Mouse (Mus musculus) cerebellum, adult 11 months (tissue): Measurements from ENCODE around the gene Ppil4.
A peak's percentile ranks its signal among the peaks of the same experiment; 100 is the strongest.
"Not testable (repeated sequence)": the region's sequence is repeated elsewhere in the genome, so short reads cannot be mapped to it uniquely, and the experiment has no call there.

Experiments used
- DNase-seq: peaks from one replicate; pipeline ENCODE4 v3.0.0; 2022

Gene Ppil4

DNA sequence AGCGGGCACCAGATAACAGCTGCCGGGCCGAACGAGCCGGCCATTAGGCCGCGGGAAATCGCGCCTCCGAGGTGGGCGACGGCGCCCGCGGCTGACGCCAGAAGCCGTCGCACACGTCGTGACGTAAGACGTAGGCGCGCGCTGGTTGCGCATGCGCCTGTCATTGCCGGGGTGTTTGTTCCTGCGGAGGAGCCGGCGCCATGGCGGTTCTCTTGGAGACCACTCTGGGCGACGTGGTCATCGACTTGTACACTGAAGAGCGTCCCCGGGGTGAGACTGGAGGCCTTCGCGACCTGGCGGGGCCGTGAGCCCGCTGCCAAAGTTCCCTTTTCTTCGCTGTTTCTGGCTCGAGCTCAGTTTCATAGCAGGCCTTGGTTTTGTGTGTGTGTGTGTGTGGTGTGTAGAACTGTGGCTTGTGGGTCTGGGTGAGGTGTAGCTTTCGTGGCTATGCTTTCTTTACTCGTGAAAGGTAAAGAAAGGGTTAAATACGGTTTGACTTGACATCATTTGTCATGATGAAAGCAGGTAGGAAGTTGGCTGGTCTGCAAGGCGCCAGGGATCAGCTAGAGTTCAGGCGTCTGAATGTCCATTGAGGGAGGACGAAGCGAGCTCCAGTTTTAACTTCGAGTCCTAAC is at the start of gene Ppil4, which contains the start of gene Ginm1:
Gene Ppil4 (plus strand): TSS at position 141 of the 635 bp plus-strand sequence.
Gene Ginm1 (minus strand): TSS at position 74 of the 635 bp plus-strand sequence.
- peak; percentile 88 for DNase-seq

DNA sequence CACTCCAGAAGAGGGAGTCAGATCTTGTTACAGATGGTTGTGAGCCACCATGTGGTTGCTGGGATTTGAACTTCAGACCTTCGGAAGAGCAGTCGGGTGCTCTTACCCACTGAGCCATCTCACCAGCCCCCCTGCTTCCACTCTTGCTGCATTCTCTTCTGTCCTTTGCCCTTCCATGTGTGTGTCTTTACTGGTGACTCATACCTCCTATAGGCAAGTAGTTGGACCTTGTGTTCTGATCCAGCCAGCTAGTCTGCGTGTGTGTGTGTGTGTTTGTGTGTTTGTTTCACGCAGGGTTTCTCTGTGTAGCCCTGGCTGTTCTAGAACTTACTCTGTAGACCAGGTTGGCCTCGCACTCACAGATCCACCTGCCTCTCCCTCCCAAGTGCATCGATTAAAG is 47.2 kb upstream of the Ppil4 start:
- not testable (repeated sequence) for DNase-seq

DNA sequence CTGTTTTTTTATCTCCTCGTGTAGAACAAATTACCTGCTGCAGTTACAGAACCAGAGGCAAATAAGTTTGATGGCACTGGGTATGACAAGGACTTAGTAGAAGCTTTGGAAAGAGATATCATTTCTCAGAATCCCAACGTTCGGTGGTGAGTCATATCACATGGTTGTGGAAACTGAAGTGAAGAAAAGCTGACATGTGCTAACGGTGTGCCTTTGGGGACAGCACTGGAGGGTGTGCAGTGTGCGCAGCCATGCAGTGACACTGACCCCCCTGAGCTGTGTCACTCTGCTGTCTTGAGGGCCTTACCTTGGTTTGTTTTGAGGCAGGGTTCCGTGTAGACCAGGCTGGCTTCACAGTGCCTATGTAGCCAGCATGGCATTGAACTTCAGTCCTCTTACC is 43.9 kb upstream of the Ppil4 start:
- no peak for DNase-seq

DNA sequence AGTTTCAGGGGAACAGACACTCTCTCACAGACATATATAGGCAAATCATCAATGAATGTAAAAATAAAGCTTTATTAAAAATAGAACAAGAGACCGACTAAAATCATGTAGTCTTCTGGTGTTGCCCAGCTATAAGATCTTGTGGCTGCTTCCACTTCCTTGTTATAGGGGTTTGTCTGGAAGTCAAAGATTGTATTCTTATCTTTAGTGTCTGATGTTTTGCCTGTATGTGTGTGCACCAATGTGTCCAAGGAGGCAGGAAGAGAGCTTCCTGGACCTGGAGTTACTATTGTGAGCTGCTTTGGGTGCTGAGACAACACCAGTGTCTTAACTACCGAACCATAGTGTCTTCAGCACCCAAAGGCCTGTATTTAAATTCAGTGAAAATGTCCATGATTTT is 35.1 kb upstream of the Ppil4 start:
- no peak for DNase-seq

DNA sequence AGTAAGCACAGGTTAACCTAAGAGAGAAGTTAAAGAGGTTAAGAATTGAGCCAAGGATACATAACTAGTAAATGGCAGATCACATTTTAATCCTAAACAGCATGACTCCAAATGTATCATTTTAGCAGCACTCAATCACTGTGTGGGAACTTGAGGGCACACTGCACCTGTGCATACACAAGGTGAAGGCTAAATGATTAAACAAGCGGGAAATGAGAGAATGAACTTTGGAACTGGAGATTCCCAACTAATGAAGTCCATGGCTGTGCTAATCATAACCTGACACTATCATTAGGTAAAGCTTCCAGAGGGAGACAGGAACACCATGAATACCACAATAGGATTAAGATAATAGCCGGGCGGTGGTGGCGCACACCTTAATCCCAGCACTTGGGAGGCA is 20.3 kb upstream of the Ppil4 start:
- DNase-seq: no peak

DNA sequence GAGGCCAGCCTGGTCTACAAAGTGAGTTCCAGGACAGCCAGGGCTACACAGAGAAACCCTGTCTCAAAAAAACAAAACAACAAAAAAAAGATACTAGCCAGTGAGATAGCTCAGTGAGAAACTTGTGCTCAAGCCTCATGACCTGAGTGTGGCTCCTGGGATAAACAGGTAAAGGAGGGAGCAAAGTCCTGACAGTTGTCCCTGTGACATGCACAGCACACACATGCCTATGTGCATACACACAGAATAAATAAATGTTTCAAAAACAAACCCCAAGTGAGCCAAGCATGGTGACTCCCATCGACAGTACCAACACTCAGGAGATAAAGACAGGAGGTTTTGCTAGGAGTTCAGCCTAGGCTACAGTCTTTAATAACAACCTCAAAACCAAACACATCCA is 19.9 kb upstream of the Ppil4 start:
- no peak for DNase-seq

DNA sequence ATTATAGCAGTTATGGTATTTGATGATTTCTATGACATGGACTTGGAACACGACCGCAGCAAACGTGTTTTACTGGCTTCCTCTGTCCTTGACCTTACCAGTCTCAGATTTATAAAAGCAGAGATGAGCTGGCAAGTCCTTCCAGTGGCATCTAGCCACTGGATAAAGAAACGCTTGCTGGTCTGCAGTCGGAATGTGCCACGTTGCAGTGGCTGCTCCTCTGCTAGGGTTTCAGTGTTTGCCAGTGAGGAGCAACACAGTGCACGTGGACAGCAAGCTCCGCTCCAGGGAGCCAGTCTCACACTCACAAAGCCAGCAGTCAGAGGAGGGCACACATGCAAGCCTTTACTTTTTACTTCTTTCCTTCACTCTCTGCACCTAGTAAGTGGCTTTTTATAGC is 17.3 kb upstream of the Ppil4 start:
- no peak for DNase-seq

DNA sequence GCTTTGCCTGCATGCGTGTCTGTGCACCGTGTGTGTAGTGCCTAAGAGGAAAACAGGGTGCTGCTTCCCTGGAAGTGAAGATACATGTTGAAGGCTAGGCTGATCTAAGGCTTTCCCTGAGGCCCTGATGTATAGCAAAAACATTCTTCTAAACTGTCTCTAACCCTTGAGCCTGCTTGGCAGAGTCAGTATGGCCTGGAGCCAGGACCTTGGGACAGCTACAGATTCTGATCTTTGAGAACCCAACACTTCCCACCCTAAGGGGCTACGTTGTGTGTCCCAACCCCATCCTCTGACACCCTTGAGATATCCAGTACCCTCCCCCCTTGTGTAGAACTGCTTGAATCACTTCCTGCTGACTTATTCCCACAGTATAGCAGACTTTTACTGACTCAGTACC is 14.3 kb upstream of the Ppil4 start:
- DNase-seq: no peak

DNA sequence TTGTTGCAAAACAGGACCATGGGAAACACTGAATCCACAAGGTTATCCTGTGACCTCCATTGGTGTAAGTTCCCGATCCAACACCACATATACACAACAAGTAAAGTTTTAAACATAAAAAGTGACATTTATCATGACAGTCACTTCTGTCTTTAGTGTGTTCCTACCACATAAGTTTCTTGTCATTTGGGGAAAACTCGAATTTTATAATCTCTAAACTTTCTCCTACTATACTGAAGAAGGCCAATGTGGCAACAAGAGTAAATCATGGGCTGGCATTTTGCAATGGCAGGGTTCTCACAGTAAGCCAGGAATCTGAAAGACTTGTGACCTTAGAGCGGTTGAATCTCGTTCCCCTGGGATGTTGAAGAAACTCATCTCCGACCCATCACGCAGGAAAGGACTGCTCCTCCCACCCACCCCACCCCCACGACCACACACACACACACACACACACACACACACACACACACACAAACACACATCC is 12.9 kb upstream of the Ppil4 start:
- no peak for DNase-seq

DNA sequence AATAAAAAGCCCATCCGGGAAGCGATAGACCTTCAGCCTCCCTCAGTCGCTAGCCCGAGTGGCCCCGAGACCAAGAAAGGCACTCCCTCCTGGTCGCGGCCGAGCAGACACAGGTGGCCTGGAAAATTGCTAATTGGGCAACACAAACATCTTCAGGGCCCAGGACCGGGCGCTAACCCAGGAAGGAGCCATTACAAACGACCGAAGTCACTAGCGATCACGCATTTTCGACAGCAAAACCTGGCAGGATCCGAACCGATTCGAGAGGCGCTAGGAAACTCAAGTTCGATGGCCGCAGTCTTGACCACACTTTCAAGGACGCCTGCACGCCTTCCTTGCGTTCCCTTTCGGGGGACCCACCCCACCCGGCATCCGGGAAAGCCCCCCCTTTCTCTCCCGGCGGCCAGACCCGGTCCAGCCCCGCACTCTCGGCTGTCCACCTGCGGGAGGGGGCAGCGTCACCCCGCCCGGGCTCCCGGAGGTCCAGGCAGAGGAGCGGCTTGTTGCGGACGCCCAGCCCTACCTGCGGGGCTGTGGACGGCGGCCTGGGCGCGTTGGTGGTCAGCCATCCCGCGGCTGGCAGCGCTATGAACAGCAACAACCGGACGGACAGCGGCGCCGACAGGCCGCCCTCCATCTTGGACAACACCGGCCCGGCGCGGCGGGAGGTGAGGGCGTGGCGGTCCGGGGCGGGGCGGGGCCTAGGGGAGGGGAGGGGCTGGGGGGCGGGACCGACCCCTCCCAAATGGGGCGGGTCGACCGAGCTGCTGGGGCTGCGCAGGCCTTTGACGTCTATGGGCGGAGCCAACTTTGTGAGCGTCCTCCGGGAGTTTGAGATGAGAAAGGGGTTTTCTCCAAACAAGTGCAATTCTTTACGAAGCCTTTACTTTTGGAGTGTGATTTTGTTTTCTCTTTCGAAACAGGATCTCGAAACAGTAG is 12.2 kb upstream of the Ppil4 start:
- peak; percentile 80 for DNase-seq

DNA sequence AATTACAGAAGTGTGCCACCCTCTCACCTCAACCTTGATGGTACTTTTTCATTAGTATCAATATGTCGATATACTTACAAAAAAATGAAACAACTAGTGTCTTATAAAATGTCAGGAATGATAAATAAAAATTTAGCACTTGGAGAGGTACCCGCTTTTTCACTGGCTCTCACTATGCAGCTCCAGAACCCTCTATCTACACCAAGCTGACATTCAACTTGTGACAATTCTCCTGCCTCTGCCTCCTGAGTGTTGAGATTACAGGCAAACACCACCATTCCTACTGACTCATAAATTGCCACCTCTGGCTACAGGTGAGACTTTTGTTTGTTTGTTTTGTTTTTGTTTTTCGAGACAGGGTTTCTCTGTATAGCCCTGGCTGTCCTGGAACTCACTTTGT is 11.5 kb upstream of the Ppil4 start:
- no peak for DNase-seq

DNA sequence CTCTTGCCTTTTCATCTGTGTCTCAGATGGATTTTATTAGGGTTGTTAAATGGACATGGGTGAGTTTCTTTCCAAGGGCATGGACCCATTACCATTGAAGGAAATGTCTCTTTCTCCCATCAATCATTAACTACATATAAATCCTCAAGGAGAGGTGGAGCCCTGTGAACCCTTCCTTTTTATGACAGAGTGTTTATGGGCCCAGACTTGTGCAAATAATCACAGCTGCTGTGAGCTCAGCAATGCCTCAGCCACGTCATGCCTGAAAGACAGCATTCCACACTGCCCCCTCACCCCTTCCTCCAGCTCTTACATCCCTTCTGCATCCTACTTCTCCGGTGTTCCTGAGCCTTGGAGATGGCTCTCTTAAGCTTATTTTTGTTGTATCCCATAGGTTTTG is 5.4 kb upstream of the Ppil4 start:
- no peak for DNase-seq

DNA sequence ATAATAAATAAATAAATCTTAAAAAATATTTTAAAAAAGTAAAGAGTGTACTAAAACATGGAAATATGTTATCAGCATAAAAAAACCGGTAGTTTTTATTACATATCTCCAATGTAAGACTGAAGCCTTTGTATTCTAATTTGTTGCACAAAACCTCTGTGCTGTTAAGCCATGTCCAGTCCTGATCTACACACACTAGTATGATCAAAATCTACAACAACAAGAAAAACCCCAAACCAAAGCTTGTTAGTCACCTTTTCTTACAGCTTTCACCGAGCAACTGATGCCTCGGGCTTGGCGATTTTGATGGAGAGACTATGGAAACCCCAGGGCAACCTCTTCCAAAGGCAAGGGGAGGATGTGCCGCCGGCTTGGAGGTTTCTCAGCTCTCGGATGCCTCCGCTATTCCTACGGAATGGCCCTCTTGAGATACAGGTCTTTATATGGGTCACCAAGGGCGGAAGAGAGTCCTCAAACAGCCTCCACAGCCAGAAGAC is 389 bp upstream of the Ppil4 start:
- DNase-seq: no peak

DNA sequence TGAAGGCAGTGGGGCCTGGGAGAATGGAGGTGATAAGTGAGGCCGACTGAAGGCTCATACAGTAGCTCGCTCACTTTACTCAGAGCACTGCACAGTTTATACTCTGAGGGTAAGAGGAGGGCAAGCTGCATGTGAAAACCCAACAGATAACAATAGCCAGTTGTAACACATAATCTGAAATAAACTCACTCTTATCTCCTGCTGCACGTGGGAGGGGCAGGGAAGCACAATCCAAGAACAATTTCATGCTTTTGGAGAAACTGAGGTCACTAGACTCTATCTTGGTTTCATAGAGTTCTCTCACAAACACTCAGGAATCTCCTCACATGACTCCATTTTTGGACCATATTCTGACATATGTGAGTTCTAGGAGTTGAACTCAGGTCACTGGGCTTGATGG is 8.6 kb downstream of the Ppil4 start:
- DNase-seq: no peak

DNA sequence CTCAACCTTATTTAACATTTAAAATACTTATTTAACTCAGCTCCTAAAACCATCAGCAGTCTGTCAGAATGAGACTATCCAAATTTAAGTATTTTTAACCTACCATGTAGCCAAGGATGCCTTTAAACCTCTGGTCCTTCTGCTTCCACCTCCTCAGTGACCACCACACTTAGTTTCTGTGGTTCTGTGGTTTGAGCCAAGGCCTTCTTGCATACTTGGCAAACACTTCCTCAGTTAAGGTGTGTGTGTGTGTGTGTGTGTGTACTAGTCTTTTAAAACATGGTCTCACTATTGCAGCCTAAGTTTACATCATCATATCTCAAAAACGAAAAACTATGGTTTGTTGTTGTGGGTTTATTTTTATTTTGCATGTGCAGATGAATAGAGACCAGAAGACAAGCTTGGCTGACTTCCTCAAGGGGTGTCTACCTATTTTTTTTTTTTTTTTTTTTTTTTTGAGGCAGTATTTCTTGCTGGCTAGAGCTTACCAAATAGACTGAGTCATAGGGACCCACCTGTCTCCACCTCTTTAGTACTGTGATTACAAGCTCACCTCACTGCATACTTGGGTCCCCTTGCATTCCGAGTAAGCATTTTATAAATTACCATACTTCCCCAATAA is 9.9 kb downstream of the Ppil4 start:
- no peak for DNase-seq

DNA sequence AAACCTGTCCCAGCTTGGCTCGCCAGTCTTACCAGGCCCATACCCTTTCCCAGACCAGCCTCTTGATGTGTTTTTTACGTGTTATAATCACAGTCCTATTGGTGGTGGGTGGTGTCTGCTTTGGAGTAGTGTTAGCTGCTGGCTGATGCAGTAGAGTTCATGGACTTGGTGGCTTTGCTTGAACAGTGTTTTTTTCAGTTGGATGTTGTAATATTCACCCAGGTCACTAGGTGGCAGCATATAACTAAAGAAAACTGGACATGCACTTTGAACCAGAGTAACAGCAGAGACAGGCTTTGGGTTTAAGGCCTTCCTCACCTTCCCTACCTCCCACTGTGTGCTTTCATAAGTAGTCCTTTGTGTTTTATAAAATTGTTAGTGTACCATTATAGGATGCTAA is 17.2 kb downstream of the Ppil4 start:
- DNase-seq: peak; percentile 39

DNA sequence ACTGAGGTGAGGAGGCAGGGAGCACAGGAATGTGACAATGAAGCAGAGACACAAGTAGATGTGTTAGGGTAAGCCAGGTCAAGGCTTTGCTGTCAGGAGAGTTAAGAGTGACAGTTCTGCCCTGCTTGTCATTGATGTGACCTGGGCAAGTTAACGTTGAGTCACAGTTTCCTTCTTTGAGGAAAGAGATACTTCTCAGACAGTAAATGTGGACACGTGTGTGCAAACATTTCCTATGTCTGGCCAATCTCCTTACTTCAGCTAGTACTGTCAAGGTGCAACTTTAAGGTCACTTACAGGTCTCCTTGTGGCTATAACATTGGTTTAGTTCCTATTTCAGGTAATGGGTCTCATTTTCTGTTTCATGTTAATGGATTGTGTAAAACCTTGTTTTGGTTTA is 23.8 kb downstream of the Ppil4 start:
- DNase-seq: no peak

DNA sequence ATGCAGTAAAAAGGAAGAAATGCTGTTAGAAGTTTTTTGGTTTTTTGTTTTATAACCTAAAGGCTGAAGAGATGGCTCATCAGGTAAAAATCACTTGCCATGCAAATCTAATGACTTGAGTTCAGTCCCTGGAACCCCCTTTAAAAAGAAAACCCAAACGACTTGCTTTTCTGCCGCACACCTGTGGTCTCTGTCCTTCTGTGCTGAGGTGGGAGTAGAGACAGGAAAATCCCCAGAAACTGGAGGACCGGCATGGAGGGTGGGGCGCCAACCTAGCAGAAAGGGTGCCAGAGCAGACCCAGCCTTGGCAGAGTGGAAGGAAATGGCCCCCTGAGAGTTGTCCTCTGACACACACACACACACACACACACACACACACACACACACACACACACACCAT is 26.0 kb downstream of the Ppil4 start:
- no peak for DNase-seq

DNA sequence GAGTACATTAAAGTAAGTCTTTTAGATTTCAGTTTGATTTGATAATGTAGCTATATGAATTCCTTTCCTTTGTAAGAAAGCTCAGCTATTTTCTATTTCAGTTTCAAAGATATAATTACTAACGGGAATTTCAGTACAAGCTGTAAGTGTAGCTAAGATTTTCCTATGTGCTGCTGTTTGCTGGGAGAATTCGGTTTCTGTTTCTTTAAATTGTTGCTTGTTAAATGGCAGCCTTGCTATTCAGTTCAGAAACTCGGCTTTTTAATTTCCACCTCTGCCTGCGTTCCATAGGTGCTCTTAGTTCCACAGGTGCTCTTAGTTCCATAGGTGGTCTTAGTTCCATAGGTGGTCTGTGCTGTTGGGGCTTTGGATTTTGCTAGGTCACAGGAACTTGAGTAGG is 26.5 kb downstream of the Ppil4 start:
- no peak for DNase-seq

DNA sequence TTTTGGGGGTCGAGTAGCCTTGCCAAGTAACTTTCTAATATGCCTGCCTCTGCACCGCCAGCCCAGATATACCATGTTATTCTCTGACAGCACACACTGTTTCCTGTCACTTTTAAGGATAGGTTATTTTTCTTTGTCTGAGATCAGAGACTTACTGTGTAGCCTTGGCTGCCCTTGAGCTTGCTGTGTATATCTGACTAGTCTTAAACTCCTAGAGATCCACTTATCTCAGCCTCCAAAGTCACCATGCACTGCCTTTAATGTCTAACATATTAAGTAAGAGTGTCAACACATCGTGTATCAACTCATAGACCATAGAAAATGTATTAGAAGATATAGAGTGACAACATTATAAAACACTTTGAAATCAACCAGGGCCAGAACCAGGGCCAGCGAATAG is 26.9 kb downstream of the Ppil4 start:
- DNase-seq: no peak

DNA sequence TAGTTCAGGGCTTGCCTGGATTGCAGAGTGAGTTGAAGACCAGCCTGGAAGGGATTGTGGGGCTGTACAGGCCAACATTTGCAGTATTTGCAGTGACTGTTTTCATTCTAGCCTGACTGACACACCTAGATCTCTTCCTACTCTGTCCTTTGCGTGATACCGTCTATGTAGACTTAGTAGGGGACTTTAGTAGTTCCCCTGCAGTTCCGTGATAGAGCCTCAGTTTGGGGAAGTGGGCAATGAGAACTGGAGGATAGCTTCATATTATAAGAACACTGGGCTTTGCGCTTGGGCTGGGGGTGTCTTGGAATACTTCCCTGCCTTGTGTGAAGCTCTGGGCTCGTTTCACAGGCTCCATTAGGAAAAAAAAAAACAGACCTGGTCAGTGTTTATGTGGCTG is 27.5 kb downstream of the Ppil4 start:
- no peak for DNase-seq

DNA sequence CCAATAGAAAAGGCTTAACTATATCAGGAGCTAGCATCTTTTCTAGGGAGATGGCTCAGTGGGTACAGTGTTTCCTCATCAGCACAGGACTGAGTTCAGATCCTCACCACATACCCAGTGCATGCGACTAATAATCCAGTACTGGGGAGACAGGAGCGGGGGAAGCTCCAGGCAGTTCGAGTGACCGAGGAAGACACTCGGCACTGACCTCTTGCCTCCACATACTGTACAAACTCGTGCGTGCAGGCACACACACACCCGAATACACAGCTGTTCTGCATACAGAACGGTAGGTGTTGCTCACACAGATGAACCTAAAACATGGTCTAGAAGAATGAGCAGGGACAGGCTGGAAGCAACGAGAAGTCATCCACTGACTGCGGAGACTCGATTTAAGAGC is 29.3 kb downstream of the Ppil4 start:
- DNase-seq: no peak

DNA sequence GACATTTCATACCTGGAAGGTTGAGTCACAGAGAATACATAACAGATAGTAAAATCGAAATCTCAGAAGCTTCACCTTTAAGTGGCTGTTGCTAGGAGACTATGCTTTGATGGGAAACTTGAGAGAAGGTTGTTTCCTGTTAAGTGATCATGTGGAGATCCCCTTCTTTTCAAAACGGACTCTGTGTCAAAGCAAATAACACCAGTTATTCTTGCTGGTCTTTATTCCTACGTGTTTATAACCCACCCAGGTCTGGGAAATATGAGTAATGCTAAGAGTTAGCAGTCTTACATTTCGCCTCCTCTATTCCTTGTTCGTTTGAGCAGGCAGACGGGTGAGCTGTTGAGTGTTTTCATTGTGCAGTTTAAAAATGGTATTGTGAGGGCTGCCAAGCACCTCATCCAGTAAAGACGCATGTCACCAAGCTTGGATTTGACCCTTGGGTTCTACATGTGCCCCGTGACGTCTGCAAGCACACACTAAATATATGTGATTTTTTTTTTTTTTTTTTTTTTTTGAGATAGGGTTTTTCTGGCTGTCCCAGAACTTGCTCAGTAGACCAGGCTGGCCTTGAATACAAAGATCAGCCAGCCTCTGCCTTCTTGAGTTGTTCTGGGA is 32.1 kb downstream of the Ppil4 start:
- DNase-seq: no peak
